ENCODE assay signal across 9 mouse cellular contexts in the genomic region with DNA sequence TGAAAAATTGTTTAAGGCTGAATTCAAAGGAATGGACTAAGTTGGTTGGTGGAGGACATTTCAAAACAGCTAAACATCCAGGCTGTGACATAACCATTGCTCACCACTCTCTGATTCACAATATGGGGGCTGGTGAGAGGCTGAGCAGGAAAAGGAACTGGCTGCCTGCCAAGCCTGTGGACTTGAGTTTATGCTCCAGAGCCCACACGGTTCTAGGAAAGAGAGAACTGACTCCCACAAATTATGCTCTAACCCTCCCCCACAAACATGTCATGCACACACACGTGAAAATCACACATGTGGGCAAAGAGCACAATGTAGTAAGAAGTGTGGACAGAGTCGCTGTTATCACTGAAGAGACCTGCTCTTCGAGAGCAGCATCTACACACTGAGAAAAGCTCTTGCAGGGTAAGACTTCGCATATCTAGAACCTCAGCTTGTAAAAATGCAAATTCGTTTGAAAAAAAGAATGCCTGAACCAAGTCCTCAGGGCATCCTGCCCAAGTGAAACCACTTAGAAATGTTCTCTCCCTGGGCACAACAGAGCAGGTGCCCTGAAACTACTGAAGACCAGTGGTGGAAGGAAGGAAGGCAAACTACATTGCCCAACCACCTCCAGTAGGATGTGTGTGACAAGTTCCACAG.
DNase-seq lines count a peak whose midpoint lies in the region; TF ChIP-seq lines count a peak whose summit lies in the region.
"Had no signal": no experiment of that assay in that cellular context is flagged by ENCODE, and none has a peak within 500 bp of the region (broad histone marks: within the 10 kb centered on the region; RNA-seq: fewer than 3 reads in every experiment).

No protein-coding gene starts in this region.

- DNase-seq in gastrocnemius, postnatal 10 days = peak; percentile 8
- DNase-seq in gastrocnemius, postnatal 36 days = no peak
- peak; percentile 87 for DNase-seq in NIH3T3 (ENCODE audit: low read depth)
- DNase-seq in kidney, adult 8-10 months = peak; percentile 8 to 23
- DNase-seq in left cerebral cortex, postnatal 36 days (ENCODE audit: low spot score in 2 of 2) = peak; percentile 77 to 78
- DNase-seq in c-Kit-positive CD71-positive TER-119-positive erythroid progenitor cells, embryonic 14.5 days (ENCODE audit: low spot score) = no peak
- no peak for DNase-seq in gastrocnemius, adult 2 months
- no peak for DNase-seq in cerebellum, adult 8-10 months

- TF ChIP-seq CTCF in gastrocnemius, adult 2 months (IDR thresholded peaks at IDR 0.05) = no peak

- no peak overlapping the region for H3K4me3 ChIP-seq in gastrocnemius, adult 2 months

- H3K27ac ChIP-seq in gastrocnemius, adult 2 months = no peak overlapping the region
- H3K27ac ChIP-seq: hindbrain, embryonic 14.5 days had no signal

- intact Hi-C loops in gastrocnemius, postnatal 36 days (cut with DNase I) = no loop called here
- intact Hi-C loops in left cerebral cortex, postnatal 36 days (cut with DNase I) = loop anchor here (5.0 kb wide), 1 partner anchor 36 kb away; no protein-coding TSS in a partner anchor
- intact Hi-C loops in gastrocnemius, adult 2 months (cut with DNase I) = no loop called here

Comparison
In these comparisons a context has a peak if more than half of its experiments do, and no peak if none do; other contexts are left out.
1. DNase-seq: peak in gastrocnemius, postnatal 10 days (single experiment), NIH3T3 (single experiment), kidney, adult 8-10 months (2 of 2) and left cerebral cortex, postnatal 36 days (2 of 2); none in gastrocnemius, postnatal 36 days (0 of 2), c-Kit-positive CD71-positive TER-119-positive erythroid progenitor cells, embryonic 14.5 days (single experiment), gastrocnemius, adult 2 months (single experiment) and cerebellum, adult 8-10 months (single experiment).